Mouse (Mus musculus): ENCODE measurements at regions not wholly inside any gene's neighbourhood (a gene's known extent, or its start where the extent isn't known, plus 50 kb on each side); places are given as distances from the start of the nearest gene placed in this dataset.

- no peak for DNase-seq
Observed at GRCm38 (mm10) chr15:64622591-64622990, 194.9 kb upstream of the Gm21798 start.

- DNase-seq, result no peak
Observed at GRCm38 (mm10) chr15:64626359-64626758, 191.1 kb upstream of the Gm21798 start.

- peak; percentile 65 to 73 for DNase-seq
Observed at GRCm38 (mm10) chr15:64627258-64627657, 190.2 kb upstream of the Gm21798 start.

Data from kidney, postnatal 25 days (tissue).